Mouse (Mus musculus) myocyte (in vitro differentiated cells): ENCODE measurements at regions not wholly inside any gene's neighbourhood (a gene's known extent, or its start where the extent isn't known, plus 50 kb on each side); places are given as distances from the start of the nearest gene placed in this dataset.

Experiments
- H3K27me3 ChIP-seq: one replicate; pipeline ENCODE4 v1.6.1; 2011; ENCODE audit not compliant: control insufficient read depth, insufficient read depth, insufficient read length
- H3K36me3 ChIP-seq: one replicate; pipeline ENCODE4 v1.6.1; 2011; ENCODE audit not compliant: control insufficient read depth, insufficient read depth
- H3K4me2 ChIP-seq: one replicate; pipeline ENCODE4 v1.6.1; 2011; ENCODE audit warnings: low read depth, control low read depth
- H3K4me3 ChIP-seq: one replicate; pipeline ENCODE4 v1.5.1; 2011; ENCODE audit warnings: mild to moderate bottlenecking, control low read depth, moderate library complexity
- H3K79me2 ChIP-seq: one replicate; pipeline ENCODE4 v1.6.1; 2011; ENCODE audit not compliant: control insufficient read depth, insufficient read depth
- H3ac ChIP-seq: one replicate; pipeline ENCODE4 v1.6.1; 2011; ENCODE audit not compliant: control insufficient read depth, insufficient read length
- CEBPB ChIP-seq: IDR thresholded peaks from 2 replicates; pipeline ENCODE4 v1.6.1; 2011; ENCODE audit warnings: mild to moderate bottlenecking, moderate library complexity; ENCODE audit not compliant: poor library complexity, insufficient read depth, severe bottlenecking
- E2F4 ChIP-seq: IDR thresholded peaks from one replicate; pipeline ENCODE4 v1.6.1; 2011; ENCODE audit warnings: mild to moderate bottlenecking, control low read depth, moderate library complexity; ENCODE audit not compliant: insufficient read depth
- MAX ChIP-seq: IDR thresholded peaks from one replicate; pipeline ENCODE4 v1.6.1; 2011; ENCODE audit warnings: low read depth, mild to moderate bottlenecking, control low read depth
- MYOD1 ChIP-seq, 3 experiments: IDR thresholded peaks; one replicate each; pipeline ENCODE4 v1.6.1; 2011; ENCODE audit warnings: control low read depth in 2 of 3, low read depth in 2 of 3, mild to moderate bottlenecking in 2 of 3, moderate library complexity in 1 of 3; ENCODE audit not compliant: insufficient read length in 2 of 3, control insufficient read depth in 1 of 3
- MYOG ChIP-seq, 3 experiments: IDR thresholded peaks; one replicate each; pipeline ENCODE4 v1.6.1; 2011; ENCODE audit warnings: control low read depth in 2 of 3, low read depth in 2 of 3, mild to moderate bottlenecking in 2 of 3; ENCODE audit not compliant: insufficient read length in 2 of 3, control insufficient read depth in 1 of 3, insufficient read depth in 1 of 3
- POLR2A ChIP-seq: IDR thresholded peaks from one replicate; pipeline ENCODE4 v1.6.1; 2011; ENCODE audit warnings: low read depth, mild to moderate bottlenecking, control low read depth, moderate library complexity; ENCODE audit not compliant: insufficient read length
- POLR2AphosphoS2 ChIP-seq: IDR thresholded peaks from one replicate; pipeline ENCODE4 v1.6.1; 2011; ENCODE audit warnings: low read depth, control low read depth; ENCODE audit not compliant: insufficient read length
- REST ChIP-seq: IDR thresholded peaks from one replicate; pipeline ENCODE4 v1.6.1; 2011; ENCODE audit warnings: mild to moderate bottlenecking, control low read depth, moderate library complexity; ENCODE audit not compliant: insufficient read depth, insufficient read length
- SRF ChIP-seq: IDR thresholded peaks from one replicate; pipeline ENCODE4 v1.6.1; 2011; ENCODE audit warnings: low read depth; ENCODE audit not compliant: control insufficient read depth, insufficient read length
- TCF12 ChIP-seq: IDR thresholded peaks from one replicate; pipeline ENCODE4 v1.6.1; 2011; ENCODE audit warnings: mild to moderate bottlenecking, control low read depth; ENCODE audit not compliant: poor library complexity, insufficient read depth, severe bottlenecking
- TCF3 ChIP-seq: IDR thresholded peaks from one replicate; pipeline ENCODE4 v1.6.1; 2011; ENCODE audit warnings: low read depth, control low read depth; ENCODE audit not compliant: insufficient read length
- USF1 ChIP-seq: IDR thresholded peaks from one replicate; pipeline ENCODE4 v1.6.1; 2011; ENCODE audit warnings: low read depth, mild to moderate bottlenecking, control low read depth, moderate library complexity

GRCm38 (mm10) chrX:12502364-12502763, 85.2 kb upstream of the Atp6ap2 start:
- Histone ChIP-seq H3K4me3 (no peak overlapping the region), H3K79me2 (no peaks in the 10 kb centered on the region), H3K27me3 (no peaks in the 10 kb centered on the region), H3K4me2 (no peak overlapping the region), H3K36me3 (no peaks in the 10 kb centered on the region), H3ac (no peak overlapping the region)
- no peak for TF ChIP-seq TCF12
- no peak for TF ChIP-seq TCF3
- no peak for TF ChIP-seq USF1
- no peak for TF ChIP-seq MYOD1 (IDR thresholded peaks at IDR 0.05; ENCODE audit: control insufficient read depth in 1 of 3, insufficient read length in 2 of 3, low read depth in 2 of 3)
- no peak for TF ChIP-seq CEBPB
- no peak for TF ChIP-seq MYOG (IDR thresholded peaks at IDR 0.05; ENCODE audit: control insufficient read depth in 1 of 3, insufficient read depth in 1 of 3, insufficient read length in 2 of 3, low read depth in 2 of 3)
- TF ChIP-seq E2F4: no peak
- TF ChIP-seq SRF: no peak

DNA sequence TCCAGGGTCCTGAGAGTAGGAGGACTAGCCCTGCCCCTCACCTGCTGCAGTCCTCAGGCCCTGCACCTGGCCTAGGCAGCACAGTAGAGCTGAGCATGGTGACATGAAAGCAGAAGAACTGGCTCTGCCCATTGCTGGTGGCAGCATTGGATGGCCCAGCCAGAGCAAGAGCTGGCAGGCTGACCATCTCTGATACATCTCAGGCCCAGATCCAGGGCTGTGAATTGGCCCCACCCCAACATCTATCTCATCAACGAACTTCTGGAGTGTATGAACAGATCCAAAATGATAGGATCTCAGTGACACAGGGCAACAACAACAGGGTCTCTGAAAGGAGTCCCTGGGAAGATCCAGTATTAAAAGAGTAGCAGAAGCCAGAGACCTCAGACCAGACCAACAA, 84.0 kb upstream of the Atp6ap2 start:
- H3K79me2 ChIP-seq: no peaks in the 10 kb centered on the region

DNA sequence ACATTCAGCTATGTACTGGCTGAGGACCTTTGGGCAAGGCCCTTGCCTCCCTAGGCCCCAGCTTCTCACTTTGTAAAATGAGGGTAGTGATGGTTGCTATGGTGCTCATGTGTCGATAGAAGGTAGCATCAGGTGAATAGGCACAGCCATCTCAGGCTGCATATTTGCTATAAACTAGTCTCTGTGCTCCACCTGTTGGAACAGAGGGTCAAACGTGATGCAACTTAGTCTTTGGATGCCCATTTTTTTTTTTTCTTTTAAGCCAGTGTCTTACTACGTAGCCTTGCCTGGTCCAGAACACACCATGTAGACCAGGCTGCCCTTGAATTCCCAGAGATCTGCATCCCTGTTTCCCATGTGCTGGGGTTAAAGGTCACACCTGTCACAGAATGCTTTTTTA, 76.5 kb upstream of the Atp6ap2 start:
- no peak overlapping the region for H3K4me2 ChIP-seq
- no peaks in the 10 kb centered on the region for H3K27me3 ChIP-seq
- no peaks in the 10 kb centered on the region for H3K79me2 ChIP-seq
- H3K36me3 ChIP-seq: no peaks in the 10 kb centered on the region
- TF ChIP-seq CEBPB: no peak
- TF ChIP-seq MAX: no peak
- TF ChIP-seq MYOG (IDR thresholded peaks at IDR 0.05; ENCODE audit: control insufficient read depth in 1 of 3, insufficient read depth in 1 of 3, insufficient read length in 2 of 3, low read depth in 2 of 3): no peak
- TF ChIP-seq POLR2AphosphoS2: no peak
- no peak for TF ChIP-seq SRF
- no peak for TF ChIP-seq USF1
- TF ChIP-seq TCF12: no peak
- no peak for TF ChIP-seq REST
- TF ChIP-seq POLR2A: no peak
- no peak for TF ChIP-seq E2F4
- no peak for TF ChIP-seq TCF3
- no peak for TF ChIP-seq MYOD1 (IDR thresholded peaks at IDR 0.05; ENCODE audit: control insufficient read depth in 1 of 3, insufficient read length in 2 of 3, low read depth in 2 of 3)
- H3K4me3 ChIP-seq: no peak overlapping the region
- H3ac ChIP-seq: no peak overlapping the region

More for the DNA sequence above, 84.0 kb upstream of the Atp6ap2 start:
- Histone ChIP-seq H3K27me3 (no peaks in the 10 kb centered on the region), H3ac (no peak overlapping the region), H3K36me3 (no peaks in the 10 kb centered on the region), H3K4me3 (no peak overlapping the region), H3K4me2 (no peak overlapping the region)
- TF ChIP-seq POLR2AphosphoS2: no peak
- no peak for TF ChIP-seq SRF
- TF ChIP-seq MAX: no peak
- no peak for TF ChIP-seq MYOG (IDR thresholded peaks at IDR 0.05; ENCODE audit: control insufficient read depth in 1 of 3, insufficient read depth in 1 of 3, insufficient read length in 2 of 3, low read depth in 2 of 3)
- TF ChIP-seq USF1: no peak
- TF ChIP-seq POLR2A: no peak
- no peak for TF ChIP-seq MYOD1 (IDR thresholded peaks at IDR 0.05; ENCODE audit: control insufficient read depth in 1 of 3, insufficient read length in 2 of 3, low read depth in 2 of 3)
- TF ChIP-seq REST: no peak
- no peak for TF ChIP-seq CEBPB
- no peak for TF ChIP-seq TCF12
- TF ChIP-seq TCF3: no peak
- TF ChIP-seq E2F4: no peak

- no peak overlapping the region for H3K4me2 ChIP-seq
- no peak for TF ChIP-seq CEBPB
- no peak for TF ChIP-seq SRF
- TF ChIP-seq MAX: no peak
- no peak for TF ChIP-seq TCF12
- no peak for TF ChIP-seq POLR2A
- no peak for TF ChIP-seq TCF3
- TF ChIP-seq E2F4: no peak
- no peak for TF ChIP-seq USF1
- H3K27me3 ChIP-seq: no peaks in the 10 kb centered on the region
- H3K4me3 ChIP-seq: no peak overlapping the region
- no peaks in the 10 kb centered on the region for H3K79me2 ChIP-seq
- no peaks in the 10 kb centered on the region for H3K36me3 ChIP-seq
- no peak overlapping the region for H3ac ChIP-seq
Observed at GRCm38 (mm10) chrX:12525044-12525443, 62.6 kb upstream of the Atp6ap2 start.
